Mouse (Mus musculus): ENCODE measurements at regions not wholly inside any gene's neighbourhood (a gene's known extent, or its start where the extent isn't known, plus 50 kb on each side); places are given as distances from the start of the nearest gene placed in this dataset.

- TF ChIP-seq CTCF (IDR thresholded peaks at IDR 0.05; ENCODE audit: low read depth): no peak
- no peak for TF ChIP-seq EP300 (optimal IDR thresholded peaks at IDR 0.05)
These were observed 69.5 kb upstream of the Psmd7 start for GRCm38 (mm10) chr8:107657741-107658140.
